Mouse (Mus musculus) bone marrow, adult 2 months (tissue): ENCODE measurements around the gene Lhpp. TPM values are rescaled to one million over a fixed set of nuclear protein-coding genes. Genes with fewer than 3 reads are reported as not detected.

Experiments used
- H3K27ac ChIP-seq: fragments of 200-500 bp; 2 replicates; pipeline ENCODE4 v1.5.1; 2012; ENCODE audit warnings: low read depth, mild to moderate bottlenecking, control low read depth, inconsistent platforms, low read length; ENCODE audit not compliant: control insufficient read depth, poor library complexity, insufficient read depth
- H3K4me1 ChIP-seq: fragments of 200-500 bp; 2 replicates; pipeline ENCODE4 v1.6.1; 2011; ENCODE audit warnings: low read length; ENCODE audit not compliant: control insufficient read depth, insufficient read depth
- H3K4me3 ChIP-seq: fragments of 200-500 bp; replicated peaks from 2 replicates; pipeline ENCODE3; 2011; ENCODE audit warnings: mild to moderate bottlenecking, low read depth, low read length, control low read depth; ENCODE audit not compliant: control insufficient read depth
- CTCF ChIP-seq: fragments of 200-500 bp; IDR thresholded peaks from 2 replicates; pipeline ENCODE4 v1.5.1; 2011; ENCODE audit warnings: low read length, control low read depth; ENCODE audit not compliant: control insufficient read depth, insufficient read depth
- POLR2A ChIP-seq: fragments of 200-500 bp; IDR thresholded peaks from 2 replicates; pipeline ENCODE4 v1.6.1; 2011; ENCODE audit warnings: low read depth, mild to moderate bottlenecking, control low read depth, low read length, borderline replicate concordance; ENCODE audit not compliant: control insufficient read depth
- WGBS: fragments of 180-500 bp; shearing (Covaris S2); methylation state at CpG from one replicate; pipeline ENCODE4 v1.1.7; 2018; 5-methylcytosine and 5-hydroxymethylcytosine counted together
- polyA plus RNA-seq: library from polyadenylated mRNA; stranded (reverse); fragments of >200 nt; gene quantifications from 2 replicates; pipeline ENCODE4 v1.2.4, GENCODE M21; 2011; ENCODE audit warnings: low replicate concordance; ENCODE audit not compliant: missing spikeins, insufficient read depth, insufficient read length

Gene Lhpp
- polyA plus RNA-seq, 1 experiment = 5.5 TPM

DNA sequence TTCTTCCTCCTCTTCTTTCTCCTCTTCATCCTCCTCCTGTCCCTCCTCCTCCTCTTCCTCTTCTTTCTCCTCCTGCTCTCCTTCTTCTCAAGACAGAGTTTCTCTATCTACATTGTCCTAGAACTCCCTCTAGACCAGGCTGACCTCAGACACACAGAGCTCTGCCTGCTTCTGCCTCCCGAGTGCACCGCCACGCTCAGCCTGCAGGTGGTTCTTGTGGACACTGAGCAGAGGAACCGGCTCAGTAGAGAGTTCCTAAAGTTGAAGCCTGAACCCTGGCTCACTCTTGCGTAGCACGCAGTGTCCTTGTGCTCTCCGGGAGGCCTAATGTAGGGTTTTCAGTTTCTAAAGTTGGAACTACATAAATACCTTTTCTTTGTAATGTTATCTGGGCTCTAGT is 94.7 kb downstream of the Lhpp start:
- 82% methylated on average over 7 of the region's 7 CpGs for WGBS
- no peak overlapping the region for H3K27ac ChIP-seq
- TF ChIP-seq CTCF = peak; percentile 61; the same call in 1 of the 2 replicates
- no peak for TF ChIP-seq POLR2A
- H3K4me1 ChIP-seq = no peaks in the 10 kb centered on the region; the same call in 1 of the 2 replicates
- no peak overlapping the region for H3K4me3 ChIP-seq

- no peak overlapping the region for H3K4me3 ChIP-seq
- WGBS = 90% methylated on average over 9 of the region's 9 CpGs
- peaks cover 8% of the 10 kb centered on the region for H3K4me1 ChIP-seq
- TF ChIP-seq CTCF (no peak), POLR2A (no peak)
- H3K27ac ChIP-seq = no peak overlapping the region
These were observed 101.1 kb downstream of the Lhpp start for GRCm38 (mm10) chr7:132711579-132711978.

GRCm38 (mm10) chr7:132712044-132712708 is 101.7 kb downstream of the Lhpp start:
- peak overlapping the region; percentile 51 for H3K27ac ChIP-seq
- 82% methylated on average over 16 of the region's 16 CpGs for WGBS
- no peak for TF ChIP-seq POLR2A
- TF ChIP-seq CTCF = no peak

DNA sequence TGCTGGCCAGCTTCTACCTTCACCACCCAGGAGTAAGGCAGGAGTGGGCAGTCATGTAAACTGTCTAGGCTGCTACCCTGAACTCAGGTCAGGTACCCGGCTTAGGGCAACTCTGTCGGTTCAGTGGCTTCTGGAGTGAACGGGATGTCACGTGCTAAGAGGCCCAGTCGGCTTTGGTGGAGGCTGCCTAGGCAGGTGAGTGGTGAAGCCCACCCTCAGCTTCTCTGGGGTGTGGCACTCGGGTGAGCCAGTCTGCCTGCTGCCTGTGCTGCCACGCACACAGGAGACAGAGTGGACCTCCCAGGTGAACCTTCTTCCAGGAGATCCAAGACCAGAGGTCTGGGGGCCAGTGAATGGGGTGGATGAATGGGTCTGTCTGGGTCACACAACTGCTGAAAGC is 102.5 kb downstream of the Lhpp start:
- 68% methylated on average over 7 of the region's 7 CpGs for WGBS
- peaks cover 8% of the 10 kb centered on the region for H3K4me1 ChIP-seq
- peak overlapping the region; percentile 76 for H3K27ac ChIP-seq
- no peak overlapping the region for H3K4me3 ChIP-seq
- TF ChIP-seq POLR2A (no peak), CTCF (no peak)

More at GRCm38 (mm10) chr7:132712044-132712708, 101.7 kb downstream of the Lhpp start:
- H3K4me3 ChIP-seq = no peak overlapping the region
- peaks cover 8% of the 10 kb centered on the region for H3K4me1 ChIP-seq

GRCm38 (mm10) chr7:132713483-132714126 is 103.2 kb downstream of the Lhpp start:
- Histone ChIP-seq H3K4me3 (no peak overlapping the region), H3K4me1 (peaks cover 13% of the 10 kb centered on the region), H3K27ac (peak overlapping the region; percentile 76)
- 24% methylated on average over 8 of the region's 8 CpGs for WGBS
- no peak for TF ChIP-seq CTCF
- TF ChIP-seq POLR2A = no peak

- Histone ChIP-seq H3K4me3 (no peak overlapping the region), H3K4me1 (peaks cover 13% of the 10 kb centered on the region), H3K27ac (peak overlapping the region; percentile 45)
- no peak for TF ChIP-seq POLR2A
- TF ChIP-seq CTCF = no peak
- WGBS = 39% methylated on average over 6 of the region's 6 CpGs
These were observed 103.9 kb downstream of the Lhpp start for GRCm38 (mm10) chr7:132714236-132714923.

DNA sequence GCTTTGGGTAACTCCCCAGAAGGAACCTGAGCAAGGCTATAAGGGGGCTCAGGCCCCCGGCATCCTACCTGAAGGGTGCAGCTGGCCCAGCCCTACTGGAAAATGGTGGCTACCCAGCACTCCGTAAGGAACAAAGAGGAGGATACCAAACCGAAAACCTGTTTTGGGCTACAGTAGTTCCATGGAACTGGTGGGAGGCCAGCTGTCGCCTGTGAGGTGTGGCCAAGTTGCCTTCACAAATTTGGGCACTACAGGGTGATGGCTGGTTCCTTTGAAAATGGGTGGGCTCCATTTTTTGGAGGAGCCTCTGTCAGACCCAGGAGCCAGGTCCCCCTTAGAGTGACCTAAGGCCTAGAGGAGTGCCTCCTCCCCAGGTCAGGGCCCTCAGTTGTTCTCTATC is 104.8 kb downstream of the Lhpp start:
- WGBS = 96% methylated on average over 4 of the region's 4 CpGs
- Histone ChIP-seq H3K4me1 (peaks cover 15% of the 10 kb centered on the region), H3K27ac (no peak overlapping the region; the same call in 1 of the 2 replicates), H3K4me3 (no peak overlapping the region)
- TF ChIP-seq CTCF (no peak), POLR2A (no peak)

- peak overlapping the region; percentile 66 for H3K27ac ChIP-seq
- peaks cover 13% of the 10 kb centered on the region for H3K4me1 ChIP-seq
- H3K4me3 ChIP-seq = no peak overlapping the region
- 76% methylated on average over 4 of the region's 4 CpGs for WGBS
- no peak for TF ChIP-seq CTCF
- no peak for TF ChIP-seq POLR2A
These were observed 109.1 kb downstream of the Lhpp start for GRCm38 (mm10) chr7:132719570-132719969.
